Mouse (Mus musculus): ENCODE measurements around the gene Fabp3. TPM values are rescaled to one million over a fixed set of nuclear protein-coding genes. Genes with fewer than 3 reads are reported as not detected.

Fabp3 gene
- polyA plus RNA-seq, 1 experiment from 2014 or later: 278 TPM

DNA sequence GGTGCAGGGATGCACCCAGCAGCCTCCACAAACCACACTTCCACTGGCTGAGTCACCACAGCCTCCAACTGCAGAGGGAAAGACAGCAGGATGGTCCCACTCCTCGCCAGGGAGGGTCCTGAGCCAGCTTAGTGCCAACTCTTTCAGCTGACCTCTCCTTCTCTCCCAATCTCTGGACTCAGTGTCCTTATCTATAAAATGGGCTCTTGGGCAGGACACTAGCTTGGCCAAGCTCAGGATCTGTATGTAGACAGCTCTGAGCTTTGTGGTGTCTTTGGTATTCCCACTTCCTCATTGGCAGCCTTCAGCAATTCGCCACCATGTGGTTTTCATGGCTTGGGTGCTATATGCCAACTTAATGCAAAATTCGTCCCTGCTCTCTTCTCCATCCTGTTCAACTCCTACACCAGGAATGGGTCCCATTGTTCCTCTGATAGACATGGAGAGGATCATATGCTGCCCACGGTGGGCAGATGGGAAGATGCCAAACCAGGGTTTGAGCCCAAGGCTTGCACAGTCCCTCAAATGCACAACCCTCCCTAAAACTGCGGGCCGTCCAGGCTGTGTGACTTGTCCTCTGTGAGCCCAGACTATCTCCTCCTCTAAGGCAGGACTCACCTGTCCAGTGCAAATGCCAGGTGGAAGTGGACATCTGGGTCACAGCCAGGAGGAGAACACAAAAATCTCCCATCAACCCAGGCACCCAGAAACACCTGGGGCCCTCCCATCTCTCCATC lies 37.6 kb upstream of the Fabp3 start:
- 88% methylated on average over 6 of the region's 6 CpGs for WGBS
- peaks cover 8% of the 10 kb centered on the region for H3K4me1 ChIP-seq (ENCODE audit: control insufficient read depth, insufficient read depth, low read length)
- H3K27ac ChIP-seq (ENCODE audit: low read depth, low read length): no peak overlapping the region
- no peak for ATAC-seq (ENCODE audit: low read depth)
- H3K4me3 ChIP-seq (ENCODE audit: low read depth, low read length): no peak overlapping the region
- no peaks in the 10 kb centered on the region for H3K27me3 ChIP-seq (ENCODE audit: control insufficient read depth, insufficient read depth, low read length)
- no peak overlapping the region for H3K9ac ChIP-seq (replicated peaks; ENCODE audit: low read depth, low read length)
- H3K36me3 ChIP-seq (ENCODE audit: control insufficient read depth, insufficient read depth, low read length): no peaks in the 10 kb centered on the region
- H3K4me2 ChIP-seq (ENCODE audit: low read depth, low read length): no peak overlapping the region
- no peaks in the 10 kb centered on the region for H3K9me3 ChIP-seq (ENCODE audit: control insufficient read depth, low read length)

DNA sequence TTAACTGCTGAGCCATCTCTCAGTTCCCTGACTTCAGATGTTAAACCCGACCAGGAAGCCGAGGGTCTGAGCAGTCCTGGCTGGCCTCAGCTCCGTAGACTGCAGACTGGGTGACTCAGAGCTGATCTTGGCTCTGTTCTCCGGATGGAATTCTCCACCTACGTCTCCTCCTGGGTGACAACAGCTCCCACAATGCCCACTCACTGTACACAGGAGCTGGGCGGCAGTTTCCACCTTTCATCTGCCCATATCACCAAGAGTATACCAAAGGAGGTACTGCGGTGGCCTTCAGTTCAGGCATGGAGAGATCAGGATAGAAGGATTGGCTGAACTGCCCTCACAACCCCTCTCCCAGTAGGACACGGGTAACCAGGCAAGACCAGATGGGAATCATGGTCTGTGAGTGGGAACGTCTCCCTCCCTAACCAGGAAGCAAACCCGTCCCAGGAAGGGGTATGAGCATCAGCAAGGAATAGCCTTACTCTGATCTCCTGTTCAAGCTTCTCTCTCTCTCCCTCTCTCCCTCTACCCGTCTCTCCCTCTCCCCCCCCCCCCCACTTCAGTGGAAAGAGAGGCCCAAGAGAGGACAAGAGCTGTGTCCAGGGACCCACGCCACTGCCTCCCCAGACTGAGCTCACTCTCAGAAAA lies 34.6 kb upstream of the Fabp3 start:
- 3% methylated on average over 11 of the region's 12 CpGs for WGBS

DNA sequence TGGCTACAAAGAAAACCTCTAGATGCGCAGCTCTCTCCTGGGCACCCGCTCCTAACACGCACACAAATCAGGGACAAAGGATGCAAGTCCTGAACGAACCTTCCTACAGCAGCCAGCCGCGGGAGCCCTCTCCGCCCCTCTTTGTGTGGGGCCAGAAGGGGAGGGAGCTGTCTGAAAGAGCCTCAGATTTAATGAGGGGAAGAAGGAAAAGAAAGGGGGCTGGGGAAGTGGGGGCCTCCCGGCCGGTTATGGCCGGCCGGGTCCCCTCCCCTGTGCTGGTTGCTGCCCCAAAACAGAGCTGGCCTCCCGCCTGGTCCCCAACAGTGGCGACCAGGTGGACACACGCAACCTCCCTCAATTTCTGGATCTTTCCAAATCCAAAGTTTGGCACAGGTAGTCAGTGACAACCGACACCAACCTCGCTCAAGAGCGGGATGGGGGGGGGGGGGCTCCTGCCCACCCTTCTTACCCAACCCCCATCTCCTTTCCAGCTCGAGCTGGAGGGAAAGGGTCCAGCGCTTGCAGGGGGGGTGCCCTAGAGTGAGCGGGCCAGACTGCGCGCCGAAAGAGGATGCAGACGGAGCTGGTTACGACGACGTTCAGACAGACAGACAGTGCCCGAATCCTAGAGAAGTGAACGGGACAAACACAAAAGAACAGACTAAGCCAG lies 33.9 kb upstream of the Fabp3 start:
- peak overlapping the region; percentile 95 for H3K9ac ChIP-seq (replicated peaks; ENCODE audit: low read depth, low read length)
- H3K4me2 ChIP-seq (ENCODE audit: low read depth, low read length): peak overlapping the region; percentile 66
- H3K4me1 ChIP-seq (ENCODE audit: control insufficient read depth, insufficient read depth, low read length): peaks cover 10% of the 10 kb centered on the region
- H3K36me3 ChIP-seq (ENCODE audit: control insufficient read depth, insufficient read depth, low read length): no peaks in the 10 kb centered on the region
- no peaks in the 10 kb centered on the region for H3K9me3 ChIP-seq (ENCODE audit: control insufficient read depth, low read length)
- H3K27ac ChIP-seq (ENCODE audit: low read depth, low read length): peak overlapping the region; percentile 86
- WGBS: under 1% methylated on average over 29 of the region's 29 CpGs
- no peaks in the 10 kb centered on the region for H3K27me3 ChIP-seq (ENCODE audit: control insufficient read depth, insufficient read depth, low read length)
- ATAC-seq (ENCODE audit: low read depth): peak; percentile 80
- H3K4me3 ChIP-seq (ENCODE audit: low read depth, low read length): peak overlapping the region; percentile 77

More for the DNA sequence above, 34.6 kb upstream of the Fabp3 start:
- peak overlapping the region; percentile 77 for H3K4me3 ChIP-seq (ENCODE audit: low read depth, low read length)
- no peaks in the 10 kb centered on the region for H3K9me3 ChIP-seq (ENCODE audit: control insufficient read depth, low read length)
- peaks cover 10% of the 10 kb centered on the region for H3K4me1 ChIP-seq (ENCODE audit: control insufficient read depth, insufficient read depth, low read length)
- no peaks in the 10 kb centered on the region for H3K27me3 ChIP-seq (ENCODE audit: control insufficient read depth, insufficient read depth, low read length)
- ATAC-seq (ENCODE audit: low read depth): peak; percentile 18
- H3K9ac ChIP-seq (replicated peaks; ENCODE audit: low read depth, low read length): peak overlapping the region; percentile 95
- H3K27ac ChIP-seq (ENCODE audit: low read depth, low read length): peak overlapping the region; percentile 86
- H3K4me2 ChIP-seq (ENCODE audit: low read depth, low read length): peak overlapping the region; percentile 66
- H3K36me3 ChIP-seq (ENCODE audit: control insufficient read depth, insufficient read depth, low read length): no peaks in the 10 kb centered on the region

DNA sequence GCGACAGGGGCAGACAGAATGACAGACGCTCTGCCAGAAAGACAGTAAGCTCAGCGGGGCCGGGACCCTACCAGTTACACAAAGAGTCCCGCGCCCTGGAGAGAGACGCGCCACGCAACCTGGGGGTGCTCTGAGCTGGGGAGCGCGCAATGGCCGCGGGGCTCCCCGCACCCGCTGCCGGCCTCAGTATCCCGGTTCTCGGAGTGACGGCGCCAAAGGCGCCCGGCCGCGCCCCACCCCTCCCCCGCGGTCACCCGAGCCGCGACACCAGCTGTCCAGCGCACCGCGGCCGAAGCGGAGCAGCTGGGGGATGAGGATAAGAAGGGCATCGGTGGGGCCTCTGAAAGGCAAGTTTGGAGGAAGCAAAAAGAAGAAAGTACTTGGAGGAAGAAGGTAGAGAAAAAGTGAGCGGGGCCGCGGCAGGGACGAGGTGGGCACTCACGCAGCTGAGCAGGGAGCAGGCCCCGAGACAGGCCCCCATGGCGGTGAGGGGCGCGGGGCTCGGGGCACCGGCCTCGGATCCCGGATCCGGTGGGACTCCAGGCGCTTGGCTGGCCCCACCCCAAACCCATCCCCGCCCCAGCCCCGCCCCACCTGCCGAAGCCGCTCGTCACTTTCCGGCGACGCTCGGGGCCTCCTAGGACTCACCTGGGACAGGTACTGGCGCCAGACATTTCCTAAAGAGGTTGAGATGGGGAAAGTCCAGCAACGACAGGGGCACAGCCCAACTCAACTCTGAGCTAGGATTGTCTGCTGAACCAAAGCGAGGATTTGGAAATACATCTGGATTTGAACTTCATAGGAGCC lies 33.2 kb upstream of the Fabp3 start:
- Histone ChIP-seq H3K4me2 (ENCODE audit: low read depth, low read length) (peak overlapping the region; percentile 66), H3K4me3 (ENCODE audit: low read depth, low read length) (peak overlapping the region; percentile 77), H3K9ac (replicated peaks; ENCODE audit: low read depth, low read length) (peak overlapping the region; percentile 95), H3K36me3 (ENCODE audit: control insufficient read depth, insufficient read depth, low read length) (no peaks in the 10 kb centered on the region), H3K27me3 (ENCODE audit: control insufficient read depth, insufficient read depth, low read length) (no peaks in the 10 kb centered on the region), H3K4me1 (ENCODE audit: control insufficient read depth, insufficient read depth, low read length) (peaks cover 10% of the 10 kb centered on the region), H3K9me3 (ENCODE audit: control insufficient read depth, low read length) (no peaks in the 10 kb centered on the region), H3K27ac (ENCODE audit: low read depth, low read length) (peak overlapping the region; percentile 86)
- ATAC-seq (ENCODE audit: low read depth): peak; percentile 57
- WGBS: under 1% methylated on average over 61 of the region's 62 CpGs

DNA sequence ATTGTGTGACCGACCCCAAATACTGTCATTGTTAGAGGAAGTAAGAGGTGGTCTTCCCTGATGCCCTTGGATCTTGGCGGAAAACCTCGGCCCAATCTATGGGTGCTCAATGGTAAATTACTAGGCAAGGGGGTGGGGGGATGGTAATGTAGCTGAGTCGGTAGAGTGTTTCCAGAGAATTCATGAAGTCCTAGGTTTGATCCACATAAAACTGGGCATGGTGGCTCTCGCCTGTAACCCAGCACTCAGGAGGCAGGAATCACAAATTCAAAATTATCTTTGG lies 32.6 kb upstream of the Fabp3 start:
- WGBS: 34% methylated on average over 5 of the region's 5 CpGs
- no peak for ATAC-seq (ENCODE audit: low read depth)
- H3K4me1 ChIP-seq (ENCODE audit: control insufficient read depth, insufficient read depth, low read length): peaks cover 10% of the 10 kb centered on the region

DNA sequence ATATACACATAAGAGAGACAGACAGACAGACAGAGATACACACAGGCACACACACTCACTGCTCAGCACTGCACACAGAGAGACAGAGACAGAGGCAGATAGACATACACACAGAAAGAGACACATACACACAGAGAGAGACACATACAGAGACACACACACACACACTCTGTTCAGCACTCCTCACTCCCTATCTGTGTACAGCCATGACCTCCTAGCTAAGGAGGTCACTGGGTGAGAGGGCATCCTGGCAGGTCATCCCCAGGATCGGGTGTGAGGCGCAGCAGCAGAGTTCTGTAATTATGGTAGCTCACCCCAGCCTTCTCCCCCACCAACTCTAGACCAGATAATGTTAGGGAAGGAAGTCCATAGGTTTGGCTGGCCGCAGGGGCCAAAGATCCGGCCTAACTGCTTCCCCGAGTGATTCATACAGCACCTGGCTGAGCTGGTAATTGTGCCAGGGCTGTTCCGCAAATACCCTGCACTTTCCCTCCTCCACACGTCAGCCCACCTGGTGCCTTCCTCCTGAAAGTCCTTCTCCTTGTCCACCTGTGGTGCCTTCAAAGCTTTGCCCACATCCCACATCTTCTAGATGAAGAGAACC lies 31.7 kb upstream of the Fabp3 start:
- Histone ChIP-seq H3K27me3 (ENCODE audit: control insufficient read depth, insufficient read depth, low read length) (no peaks in the 10 kb centered on the region), H3K4me3 (ENCODE audit: low read depth, low read length) (no peak overlapping the region), H3K9ac (replicated peaks; ENCODE audit: low read depth, low read length) (no peak overlapping the region), H3K4me2 (ENCODE audit: low read depth, low read length) (no peak overlapping the region), H3K36me3 (ENCODE audit: control insufficient read depth, insufficient read depth, low read length) (no peaks in the 10 kb centered on the region), H3K4me1 (ENCODE audit: control insufficient read depth, insufficient read depth, low read length) (peaks cover 10% of the 10 kb centered on the region), H3K9me3 (ENCODE audit: control insufficient read depth, low read length) (no peaks in the 10 kb centered on the region), H3K27ac (ENCODE audit: low read depth, low read length) (no peak overlapping the region)
- no peak for ATAC-seq (ENCODE audit: low read depth)
- 65% methylated on average over 7 of the region's 7 CpGs for WGBS

More for the DNA sequence above, 32.6 kb upstream of the Fabp3 start:
- peak overlapping the region; percentile 66 for H3K4me2 ChIP-seq (ENCODE audit: low read depth, low read length)
- peak overlapping the region; percentile 95; the same call in 1 of the 2 replicates for H3K9ac ChIP-seq (replicated peaks; ENCODE audit: low read depth, low read length)
- H3K27ac ChIP-seq (ENCODE audit: low read depth, low read length): no peak overlapping the region
- no peaks in the 10 kb centered on the region for H3K27me3 ChIP-seq (ENCODE audit: control insufficient read depth, insufficient read depth, low read length)
- no peaks in the 10 kb centered on the region for H3K36me3 ChIP-seq (ENCODE audit: control insufficient read depth, insufficient read depth, low read length)
- H3K9me3 ChIP-seq (ENCODE audit: control insufficient read depth, low read length): no peaks in the 10 kb centered on the region
- peak overlapping the region; percentile 77 for H3K4me3 ChIP-seq (ENCODE audit: low read depth, low read length)

DNA sequence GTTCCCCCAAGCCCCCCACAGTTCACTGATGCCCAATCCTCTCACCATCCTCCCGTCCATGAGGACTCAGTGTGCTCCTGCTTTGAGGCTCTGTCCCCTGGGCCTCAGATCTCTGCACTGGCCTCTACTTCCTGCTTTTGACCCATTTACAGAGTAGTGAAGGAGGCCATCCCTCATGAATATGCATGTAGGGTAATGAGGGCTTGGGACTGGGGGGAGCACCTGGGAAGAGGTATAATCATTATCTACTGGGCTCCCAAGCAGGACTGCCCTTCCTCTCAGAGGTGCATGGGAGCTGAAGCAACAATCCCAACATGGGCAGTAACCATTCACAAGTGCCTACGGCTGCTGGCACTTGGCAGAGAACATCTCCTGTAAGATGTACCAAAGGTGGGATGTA lies 29.3 kb upstream of the Fabp3 start, which contains the start of gene Serinc2:
Gene Serinc2 (minus strand): TSS at position 101 of the 400 bp plus-strand sequence.
- 63% methylated on average over 2 of the region's 2 CpGs for WGBS
- no peak within 1 kb of the TSS for H3K27ac ChIP-seq (ENCODE audit: low read depth, low read length)
- H3K4me1 ChIP-seq (ENCODE audit: control insufficient read depth, insufficient read depth, low read length): 0 out of 2 replicates have a peak, but pooled peaks cover 3% of the 10 kb centered on the region
- ATAC-seq (ENCODE audit: low read depth): no peak
- no peaks in the 10 kb centered on the region for H3K27me3 ChIP-seq (ENCODE audit: control insufficient read depth, insufficient read depth, low read length)
- no peak within 1 kb of the TSS for H3K4me2 ChIP-seq (ENCODE audit: low read depth, low read length)
- H3K4me3 ChIP-seq (ENCODE audit: low read depth, low read length): no peak within 1 kb of the TSS
- H3K9me3 ChIP-seq (ENCODE audit: control insufficient read depth, low read length): no peaks in the 10 kb centered on the region
- H3K36me3 ChIP-seq (ENCODE audit: control insufficient read depth, insufficient read depth, low read length): no peaks in the 10 kb centered on the region
- no peak within 1 kb of the TSS for H3K9ac ChIP-seq (replicated peaks; ENCODE audit: low read depth, low read length)

DNA sequence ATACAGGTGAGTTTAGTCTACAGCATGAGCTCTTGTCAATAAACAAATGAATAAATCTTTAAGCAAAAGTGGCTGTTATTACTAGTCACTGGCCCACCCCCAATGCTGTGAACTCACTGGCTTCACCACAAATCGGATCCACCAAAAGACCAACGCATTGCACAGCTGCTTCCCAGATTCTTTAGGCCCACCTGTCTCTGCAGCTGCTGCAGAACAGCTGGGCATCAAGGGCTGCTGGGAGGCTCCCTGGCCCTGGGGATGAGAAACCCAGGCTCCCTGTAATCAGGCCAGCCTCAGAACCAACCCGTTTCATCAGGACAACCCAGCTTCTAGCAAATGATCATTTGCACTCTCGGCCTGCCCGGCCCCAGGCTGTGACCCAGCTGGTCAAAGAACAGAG lies 25.5 kb upstream of the Fabp3 start:
- 81% methylated on average over 5 of the region's 5 CpGs for WGBS
- no peak for ATAC-seq (ENCODE audit: low read depth)
- no peak overlapping the region for H3K9ac ChIP-seq (replicated peaks; ENCODE audit: low read depth, low read length)

More for the DNA sequence above, 25.5 kb upstream of the Fabp3 start:
- Histone ChIP-seq H3K27ac (ENCODE audit: low read depth, low read length) (no peak overlapping the region), H3K36me3 (ENCODE audit: control insufficient read depth, insufficient read depth, low read length) (no peaks in the 10 kb centered on the region), H3K4me3 (ENCODE audit: low read depth, low read length) (no peak overlapping the region), H3K4me2 (ENCODE audit: low read depth, low read length) (no peak overlapping the region), H3K9me3 (ENCODE audit: control insufficient read depth, low read length) (no peaks in the 10 kb centered on the region), H3K27me3 (ENCODE audit: control insufficient read depth, insufficient read depth, low read length) (no peaks in the 10 kb centered on the region), H3K4me1 (ENCODE audit: control insufficient read depth, insufficient read depth, low read length) (no peaks in the 10 kb centered on the region)

Data from neural tube, embryonic 14.5 days (tissue).